Mouse (Mus musculus) activated CD4-positive, CD25-positive, alpha-beta regulatory T cell, adult 4 months (primary cell): ENCODE measurements at regions not wholly inside any gene's neighbourhood (a gene's known extent, or its start where the extent isn't known, plus 50 kb on each side); places are given as distances from the start of the nearest gene placed in this dataset.

Experiments
- ATAC-seq: one replicate; pipeline ENCODE4 v1.8.0; 2017

GRCm38 (mm10) chr1:60823006-60823665 lies 63.7 kb upstream of the Ctla4 start:
- peak; percentile 85 for ATAC-seq

DNA sequence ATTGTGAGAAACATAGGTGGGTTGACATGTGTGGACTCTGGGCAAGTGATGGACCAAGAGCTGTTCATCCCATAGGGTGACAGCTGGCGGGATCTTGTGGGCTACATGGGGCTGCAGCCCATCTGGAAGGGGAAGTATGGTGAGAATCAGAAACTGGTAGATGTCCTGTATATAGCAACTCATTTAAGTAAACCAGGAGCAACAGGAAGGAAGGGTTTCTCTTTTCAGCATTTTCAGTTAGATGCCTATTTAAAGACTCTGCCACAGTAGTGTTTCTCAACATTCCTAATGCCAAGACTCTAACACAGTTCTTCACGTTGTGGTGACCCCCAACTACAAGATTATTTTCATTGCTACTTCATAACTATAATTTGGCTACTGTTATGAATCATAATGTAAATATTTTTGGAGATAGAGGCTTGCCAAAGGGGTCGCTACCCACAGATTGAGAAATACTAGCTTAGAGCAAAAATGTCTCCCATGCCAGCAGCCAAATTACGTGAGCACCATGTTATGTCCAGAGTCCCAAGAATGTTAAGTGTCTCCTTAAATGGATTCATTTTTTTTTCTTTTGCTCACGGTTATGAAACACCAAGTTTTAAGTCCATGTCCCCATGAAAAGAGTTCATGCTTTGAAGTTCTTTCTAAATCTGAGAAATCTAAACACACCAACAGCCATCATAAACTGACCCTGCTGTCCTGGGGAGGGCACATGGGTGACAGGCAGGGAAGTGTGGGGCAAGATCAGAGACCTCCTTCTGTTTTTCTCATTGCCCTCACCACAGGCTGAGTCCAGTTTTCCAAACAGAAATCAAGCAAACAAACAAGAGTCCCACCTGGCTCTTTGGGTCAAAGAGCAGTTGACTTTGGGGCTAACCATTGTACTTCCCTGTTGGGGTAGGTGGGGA lies 62.3 kb upstream of the Ctla4 start:
- ATAC-seq: no peak

GRCm38 (mm10) chr1:60825256-60826186 lies 61.3 kb upstream of the Ctla4 start:
- ATAC-seq: no peak

DNA sequence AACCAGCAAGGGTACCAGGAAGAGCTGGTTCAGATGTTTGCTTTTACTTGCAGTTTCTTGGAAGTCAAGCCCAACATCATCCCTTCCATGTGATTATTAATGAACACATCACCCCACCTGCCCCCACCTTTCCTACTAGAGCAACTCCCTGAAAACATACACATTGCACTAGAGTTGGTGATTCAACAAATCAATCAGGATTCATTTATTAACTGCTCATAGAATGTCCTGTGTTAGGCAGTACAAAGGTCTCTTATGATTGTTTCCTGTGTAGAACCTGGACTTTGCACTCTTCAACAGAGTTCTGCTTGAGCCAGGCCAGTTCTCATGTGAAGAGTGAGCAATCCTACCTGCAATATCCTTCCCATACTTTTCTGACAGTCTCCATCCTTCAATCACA lies 59.8 kb upstream of the Ctla4 start:
- ATAC-seq: no peak

GRCm38 (mm10) chr1:60828152-60828551 lies 58.6 kb upstream of the Ctla4 start:
- ATAC-seq: peak; percentile 52

GRCm38 (mm10) chr1:60829849-60830248 lies 57.0 kb upstream of the Ctla4 start:
- ATAC-seq: no peak

DNA sequence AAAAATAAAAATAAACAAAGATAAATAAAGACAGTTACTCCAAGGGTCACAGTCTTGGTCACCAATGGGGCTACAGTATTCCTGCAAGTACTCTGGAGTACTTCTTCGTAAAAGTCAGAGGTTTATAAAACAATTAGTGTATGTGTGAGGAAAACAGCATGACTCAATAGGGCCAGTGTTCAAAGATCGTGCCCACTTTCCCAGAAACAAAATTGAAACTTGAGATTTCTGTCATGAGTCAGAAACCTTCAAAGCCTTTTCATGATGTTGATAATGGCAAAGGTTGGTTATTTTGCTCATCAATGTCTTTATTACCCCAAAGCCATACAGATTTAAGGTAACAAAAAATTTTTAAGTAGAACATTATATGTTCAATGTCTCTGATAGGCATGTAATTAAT lies 53.1 kb upstream of the Ctla4 start:
- no peak for ATAC-seq
